Mouse (Mus musculus): ENCODE data around the gene Tmem126b.

Gene Tmem126b

GRCm38 (mm10) chr7:90475793-90476312 is at the start of gene Tmem126b:
Tmem126b (minus strand) TSS chr7:90476001.
- DNase-seq, result peak; percentile 99

GRCm38 (mm10) chr7:90512293-90512692 is 36.5 kb upstream of the Tmem126b start:
- no peak for DNase-seq

GRCm38 (mm10) chr7:90508124-90508523 is 32.3 kb upstream of the Tmem126b start:
- DNase-seq, result no peak

GRCm38 (mm10) chr7:90482607-90483006 is 6.8 kb upstream of the Tmem126b start:
- no peak for DNase-seq

GRCm38 (mm10) chr7:90476313-90477245 is 778 bp upstream of the Tmem126b start, which contains the start of gene Dlg2:
Dlg2 (plus strand) TSS chr7:90476672.
- no peak for DNase-seq

GRCm38 (mm10) chr7:90473511-90473910 is 2.3 kb downstream of the Tmem126b start:
- DNase-seq, result no peak

- no peak for DNase-seq
These were observed 14.4 kb downstream of the Tmem126b start for GRCm38 (mm10) chr7:90461441-90461840.

GRCm38 (mm10) chr7:90460930-90461329 is 14.9 kb downstream of the Tmem126b start:
- no peak for DNase-seq

GRCm38 (mm10) chr7:90460330-90460729 is 15.5 kb downstream of the Tmem126b start:
- DNase-seq, result no peak

GRCm38 (mm10) chr7:90457517-90457916 is 18.3 kb downstream of the Tmem126b start:
- no peak for DNase-seq

GRCm38 (mm10) chr7:90456845-90457468 is 18.8 kb downstream of the Tmem126b start, which contains the start of gene Tmem126a:
Tmem126a (minus strand) TSS chr7:90457229.
- peak; percentile 86 for DNase-seq

GRCm38 (mm10) chr7:90456149-90456844 is 19.5 kb downstream of the Tmem126b start:
- no peak for DNase-seq

- DNase-seq, result no peak
These were observed 31.6 kb downstream of the Tmem126b start for GRCm38 (mm10) chr7:90444206-90444605.

- DNase-seq, result peak; percentile 80
These were observed 32.4 kb downstream of the Tmem126b start for GRCm38 (mm10) chr7:90443101-90444091.

- DNase-seq, result peak; percentile 94
These were observed 33.2 kb downstream of the Tmem126b start, which contains the start of gene Crebzf for GRCm38 (mm10) chr7:90442518-90443080. Crebzf (plus strand) TSS chr7:90442729.

- DNase-seq, result no peak
These were observed 33.7 kb downstream of the Tmem126b start for GRCm38 (mm10) chr7:90442070-90442469.

- no peak for DNase-seq
These were observed 35.8 kb downstream of the Tmem126b start for GRCm38 (mm10) chr7:90440044-90440443.

GRCm38 (mm10) chr7:90432221-90432620 is 43.6 kb downstream of the Tmem126b start:
- no peak for DNase-seq

- DNase-seq, result no peak
These were observed 48.8 kb downstream of the Tmem126b start for GRCm38 (mm10) chr7:90427006-90427405.

- DNase-seq, result peak; percentile 74
These were observed 49.5 kb downstream of the Tmem126b start, which contains the start of gene Ccdc89 for GRCm38 (mm10) chr7:90426020-90427001. Ccdc89 (plus strand) TSS chr7:90426577.

All from right cerebral cortex, postnatal 25 days (tissue).